Mouse (Mus musculus) CH12.LX (cell line): ENCODE data around the gene Slc16a5. TPM values are rescaled to one million over a fixed set of nuclear protein-coding genes. Genes with fewer than 3 reads are reported as not detected.

Source experiments
- DNase-seq: peaks from one replicate; pipeline ENCODE4 v3.0.0-alpha.2; 2013; ENCODE audit errors: extremely low read depth
- H3K27ac ChIP-seq: 2 replicates; pipeline ENCODE4 v1.5.1; 2012; ENCODE audit warnings: low read depth, mild to moderate bottlenecking, control low read depth, moderate library complexity; ENCODE audit not compliant: insufficient read depth
- H3K27me3 ChIP-seq: replicated peaks from 2 replicates; pipeline ENCODE3; 2012; ENCODE audit warnings: inconsistent platforms
- H3K36me3 ChIP-seq, 2 experiments: replicated peaks in 1 of 2; 2 replicates each; pipeline versions ENCODE3 to v1.6.1; 2012; ENCODE audit warnings: inconsistent platforms in 1 of 2, low read length in 1 of 2, mild to moderate bottlenecking in 1 of 2, mixed read lengths in 1 of 2, moderate library complexity in 1 of 2; ENCODE audit not compliant: control insufficient read depth in 1 of 2, insufficient read depth in 1 of 2
- H3K4me1 ChIP-seq, 2 experiments: 2 replicates each; pipeline ENCODE4 v1.6.1; 2012; ENCODE audit warnings: inconsistent platforms in 1 of 2, moderate library complexity in 1 of 2; ENCODE audit not compliant: insufficient read depth in 2 of 2, control insufficient read depth in 1 of 2
- H3K4me2 ChIP-seq: 2 replicates; pipeline ENCODE4 v1.6.1; 2012; ENCODE audit warnings: low read depth, mild to moderate bottlenecking, control low read depth; ENCODE audit not compliant: poor library complexity, insufficient read depth, severe bottlenecking
- H3K4me3 ChIP-seq, 3 experiments: fragments of 150-350 bp in 1 of 3; sonication (generic) in 1 of 3; replicated peaks in 1 of 3; 2 replicates each; pipeline versions ENCODE3 to v1.5.1; 2011 to 2012; ENCODE audit warnings: low read depth in 2 of 3, low read length in 2 of 3, mild to moderate bottlenecking in 2 of 3, moderate library complexity in 2 of 3, control low read depth in 1 of 3, improper control_type of control experiment in 1 of 3, inconsistent platforms in 1 of 3, mixed read lengths in 1 of 3; ENCODE audit not compliant: poor library complexity in 1 of 3
- H3K79me2 ChIP-seq: replicated peaks from 2 replicates; pipeline ENCODE4 v1.6.1; 2012; ENCODE audit warnings: mild to moderate bottlenecking, moderate library complexity; ENCODE audit not compliant: control insufficient read depth, poor library complexity, insufficient read depth, severe bottlenecking; ENCODE audit errors: extremely low read depth
- H3K9ac ChIP-seq: 2 replicates; pipeline ENCODE4 v1.6.1; 2012; ENCODE audit warnings: low read depth, mild to moderate bottlenecking, control low read depth, moderate library complexity; ENCODE audit not compliant: insufficient read depth
- H3K9me3 ChIP-seq: replicated peaks from 2 replicates; pipeline ENCODE3; 2012; ENCODE audit warnings: low read length, inconsistent platforms, mixed read lengths
- CHD1 ChIP-seq: IDR thresholded peaks from 2 replicates; pipeline ENCODE4 v1.6.1; 2012; ENCODE audit warnings: low read depth, low read length, improper control_type of control experiment, inconsistent platforms
- CHD2 ChIP-seq: IDR thresholded peaks from 2 replicates; pipeline ENCODE4 v1.6.1; 2011; ENCODE audit warnings: low read length, improper control_type of control experiment
- CTCF ChIP-seq, 2 experiments: IDR thresholded peaks in 1 of 2; conservative IDR thresholded peaks in 1 of 2; 2 replicates each; pipeline ENCODE4 v1.5.1; 2011 to 2012; ENCODE audit warnings: low read depth in 2 of 2, low read length in 2 of 2, improper control_type of control experiment in 1 of 2, inconsistent platforms in 1 of 2, mild to moderate bottlenecking in 1 of 2, moderate library complexity in 1 of 2
- E2F4 ChIP-seq: IDR thresholded peaks from 2 replicates; pipeline ENCODE4 v1.6.1; 2011; ENCODE audit warnings: low read depth, low read length, improper control_type of control experiment; ENCODE audit not compliant: insufficient replicate concordance
- EP300 ChIP-seq: IDR thresholded peaks from 2 replicates; pipeline ENCODE4 v1.6.1; 2011; ENCODE audit warnings: low read length, improper control_type of control experiment
- ETS1 ChIP-seq: conservative IDR thresholded peaks from 2 replicates; pipeline ENCODE4 v1.6.1; 2012; ENCODE audit warnings: low read depth, mild to moderate bottlenecking, inconsistent platforms, low read length, improper control_type of control experiment, moderate library complexity
- GABPA ChIP-seq: IDR thresholded peaks from 2 replicates; pipeline ENCODE4 v1.6.1; 2012; ENCODE audit warnings: low read depth, low read length, improper control_type of control experiment, inconsistent platforms; ENCODE audit not compliant: insufficient replicate concordance
- HCFC1 ChIP-seq: IDR thresholded peaks from 2 replicates; pipeline ENCODE4 v1.6.1; 2012; ENCODE audit warnings: low read depth, mild to moderate bottlenecking, inconsistent platforms, low read length, improper control_type of control experiment
- IRF4 ChIP-seq: IDR thresholded peaks from 2 replicates; pipeline ENCODE4 v1.6.1; 2014; ENCODE audit warnings: low read depth, mild to moderate bottlenecking, inconsistent platforms, low read length, improper control_type of control experiment
- JUN ChIP-seq: IDR thresholded peaks from 2 replicates; pipeline ENCODE4 v1.6.1; 2011; ENCODE audit warnings: low read depth, mild to moderate bottlenecking, low read length, improper control_type of control experiment, moderate library complexity; ENCODE audit not compliant: insufficient read depth
- JUND ChIP-seq: conservative IDR thresholded peaks from 2 replicates; pipeline ENCODE4 v1.6.1; 2011; ENCODE audit warnings: low read depth, low read length, improper control_type of control experiment
- MAFK ChIP-seq: IDR thresholded peaks from 2 replicates; pipeline ENCODE4 v1.6.1; 2011; ENCODE audit warnings: low read length, improper control_type of control experiment; ENCODE audit not compliant: insufficient replicate concordance
- MAX ChIP-seq: IDR thresholded peaks from 2 replicates; pipeline ENCODE4 v1.6.1; 2011; ENCODE audit warnings: low read length, improper control_type of control experiment
- MAZ ChIP-seq: IDR thresholded peaks from 2 replicates; pipeline ENCODE4 v1.6.1; 2012; ENCODE audit warnings: low read depth, mild to moderate bottlenecking, inconsistent platforms, low read length, improper control_type of control experiment, moderate library complexity
- MXI1 ChIP-seq: IDR thresholded peaks from 2 replicates; pipeline ENCODE4 v1.6.1; 2011; ENCODE audit warnings: mild to moderate bottlenecking, low read depth, low read length, improper control_type of control experiment
- MYC ChIP-seq: IDR thresholded peaks from 2 replicates; pipeline ENCODE4 v1.6.1; 2011; ENCODE audit warnings: low read depth, mild to moderate bottlenecking, improper control_type of control experiment, low read length
- NRF1 ChIP-seq: IDR thresholded peaks from 2 replicates; pipeline ENCODE4 v1.6.1; 2014; ENCODE audit warnings: low read depth, mild to moderate bottlenecking, inconsistent platforms, low read length, improper control_type of control experiment, moderate library complexity
- PAX5 ChIP-seq: IDR thresholded peaks from 2 replicates; pipeline ENCODE4 v1.6.1; 2012; ENCODE audit warnings: low read length, inconsistent platforms, mixed read lengths
- POLR2A ChIP-seq: IDR thresholded peaks from 2 replicates; pipeline ENCODE4 v1.6.1; 2011; ENCODE audit warnings: low read depth, mild to moderate bottlenecking, improper control_type of control experiment, low read length
- POLR2AphosphoS2 ChIP-seq: IDR thresholded peaks from 2 replicates; pipeline ENCODE4 v1.6.1; 2011; ENCODE audit warnings: low read depth, low read length, improper control_type of control experiment
- RCOR1 ChIP-seq: conservative IDR thresholded peaks from 2 replicates; pipeline ENCODE4 v1.6.1; 2012; ENCODE audit warnings: low read depth, mild to moderate bottlenecking, inconsistent platforms, low read length, improper control_type of control experiment
- SIN3A ChIP-seq: IDR thresholded peaks from 2 replicates; pipeline ENCODE4 v1.6.1; 2012; ENCODE audit warnings: low read length, improper control_type of control experiment, inconsistent platforms
- SMC3 ChIP-seq: IDR thresholded peaks from 2 replicates; pipeline ENCODE4 v1.6.1; 2011; ENCODE audit warnings: low read depth, low read length, improper control_type of control experiment
- TBP ChIP-seq: conservative IDR thresholded peaks from 2 replicates; pipeline ENCODE4 v1.6.1; 2011; ENCODE audit warnings: low read depth, low read length, improper control_type of control experiment
- TCF12 ChIP-seq: IDR thresholded peaks from 2 replicates; pipeline ENCODE4 v1.6.1; 2014; ENCODE audit warnings: low read depth, mild to moderate bottlenecking, inconsistent platforms, low read length, improper control_type of control experiment
- UBTF ChIP-seq: IDR thresholded peaks from 2 replicates; pipeline ENCODE4 v1.6.1; 2012; ENCODE audit warnings: low read depth, mild to moderate bottlenecking, inconsistent platforms, low read length, improper control_type of control experiment, moderate library complexity
- USF1 ChIP-seq: IDR thresholded peaks from 2 replicates; pipeline ENCODE4 v1.6.1; 2014; ENCODE audit warnings: low read depth, mild to moderate bottlenecking, inconsistent platforms, low read length, improper control_type of control experiment
- ZC3H11A ChIP-seq: IDR thresholded peaks from 2 replicates; pipeline ENCODE4 v1.6.1; 2012; ENCODE audit warnings: low read depth, mild to moderate bottlenecking, inconsistent platforms, low read length, improper control_type of control experiment
- ZMIZ1 ChIP-seq: IDR thresholded peaks from 2 replicates; pipeline ENCODE4 v1.6.1; 2012; ENCODE audit warnings: low read depth, mild to moderate bottlenecking, inconsistent platforms, low read length, improper control_type of control experiment
- dilution Hi-C: fragments of 300-500 bp; cut with MboI; formaldehyde crosslinking; loops from 2 replicates; pipeline ENCODE4 v1.14.3; 2020; ENCODE audit warnings: low sequenced_read_pairs; ENCODE audit not compliant: extremely low pct_unique_long_range_greater_than_20kb, extremely low pct_ligation_motif_present
- in situ Hi-C: fragments of 300-500 bp; cut with MboI; formaldehyde crosslinking; loops from 3 replicates; pipeline ENCODE4 v1.14.3; 2019; ENCODE audit warnings: low sequenced_read_pairs, low pct_ligation_motif_present, low pct_unique_long_range_greater_than_20kb, mixed read lengths
- polyA plus RNA-seq: library from polyadenylated mRNA; unstranded; fragments of >175 nt; gene quantifications from 2 replicates; pipeline ENCODE4 v1.2.1, GENCODE M21; 2012; ENCODE audit warnings: low read depth; ENCODE audit not compliant: insufficient read length
- total RNA-seq, 2 experiments: library from RNA; depleted of rRNA; stranded (reverse); fragments of 300-350 nt in 1 of 2; fragments of >200 nt in 1 of 2; gene quantifications; 2 replicates each; pipeline ENCODE4 v1.2.3; 2012 to 2014

Slc16a5 gene
- total and polyA plus RNA-seq, 3 experiments, result 0.51 to 0.71 TPM; not detected in 1

DNA sequence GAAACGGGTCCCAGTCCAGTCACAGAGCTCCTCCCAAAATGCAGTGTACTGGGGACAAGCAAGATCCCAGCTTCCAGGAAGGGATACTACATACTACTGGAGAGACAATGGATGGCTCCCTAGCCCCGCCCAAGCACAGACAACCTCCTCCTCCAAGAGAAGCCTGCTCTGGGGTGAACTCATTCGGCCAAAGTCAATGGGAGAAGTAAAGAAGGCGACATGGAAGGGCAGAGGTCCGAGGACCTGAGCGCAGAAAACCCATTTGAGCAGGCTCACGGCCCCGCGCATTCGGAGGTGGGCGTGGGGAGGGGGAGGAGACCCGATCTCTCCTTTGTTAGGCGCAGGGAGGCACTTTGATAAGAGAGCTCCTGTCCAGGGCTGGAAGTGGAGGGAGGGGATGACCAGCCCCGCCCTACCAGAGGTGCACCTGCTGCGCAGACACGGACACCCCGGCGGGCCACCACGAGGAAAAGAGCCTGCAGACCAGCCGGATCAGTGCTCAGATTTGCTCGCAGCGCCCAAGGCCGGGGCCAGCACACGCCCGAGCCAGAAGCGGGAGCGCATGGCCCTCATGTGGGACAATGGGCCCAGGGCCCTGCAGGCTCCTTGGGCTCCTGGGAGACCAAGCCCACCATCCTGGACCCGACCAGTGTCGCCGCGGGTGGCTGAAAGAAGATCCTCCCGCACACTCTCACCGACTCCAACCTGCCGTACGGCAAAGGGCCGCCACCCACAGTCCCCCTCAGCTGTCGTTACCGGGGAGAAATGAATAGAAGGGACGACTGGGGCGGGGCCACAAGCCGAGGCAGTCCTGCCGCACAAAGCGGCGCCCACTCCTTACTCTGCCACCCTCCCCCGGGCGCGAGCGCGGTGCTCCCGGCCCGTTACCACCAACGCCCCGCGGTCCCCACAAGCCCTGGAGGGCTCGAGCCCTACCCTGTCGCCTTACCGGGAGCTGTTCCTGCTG, 51.3 kb downstream of the Slc16a5 start:
- Histone ChIP-seq H3K4me1 (peaks cover 28 to 58% of the 10 kb centered on the region in 2 experiments), H3K9ac (peak overlapping the region; percentile 90), H3K79me2 (peaks cover 55% of the 10 kb centered on the region), H3K27ac (peak overlapping the region; percentile 65), H3K9me3 (no peaks in the 10 kb centered on the region), H3K4me3 (peak overlapping the region; percentile 84 to 96 (median 96)), H3K27me3 (no peaks in the 10 kb centered on the region), H3K36me3 (peaks cover 0 to 20% of the 10 kb centered on the region in 2 experiments), H3K4me2 (peak overlapping the region; percentile 99)
- TF ChIP-seq UBTF (peak; percentile 82; the same call in 1 of the 2 replicates), NRF1 (0 out of 2 replicates have a peak, but pooled peaks have one; percentile 33), SMC3 (no peak)
- dilution Hi-C loops (no loop called here), in situ Hi-C loops (no loop called here)
- no peak for DNase-seq

DNA sequence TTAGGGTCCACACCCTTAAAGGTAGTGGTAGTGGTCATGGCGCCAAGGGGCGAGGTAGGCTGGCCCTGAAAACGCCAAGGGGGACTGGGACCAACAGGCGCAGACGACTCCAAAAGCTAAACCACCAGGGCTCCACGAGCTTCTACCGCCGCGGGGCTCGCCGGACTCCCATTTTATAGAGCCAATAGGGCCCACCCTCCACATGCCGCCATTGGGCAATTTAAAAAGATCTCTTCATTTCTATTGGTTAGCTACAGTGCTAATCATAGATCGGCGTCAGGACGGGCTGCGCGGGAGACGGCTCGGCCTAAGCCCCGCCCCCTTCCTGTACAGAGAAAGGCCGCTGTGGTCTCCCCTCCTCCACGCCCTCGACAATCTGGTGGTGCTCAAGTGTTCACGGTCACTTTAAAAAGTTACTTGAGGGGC, 52.0 kb downstream of the Slc16a5 start, which contains the start of gene Jpt1:
TSS of gene Jpt1 (minus strand) at position 150 of the 426 bp plus-strand sequence.
- in situ Hi-C loops (no loop called here), dilution Hi-C loops (no loop called here)
- Histone ChIP-seq H3K9ac (peak within 1 kb of the TSS; percentile 90), H3K79me2 (peaks cover 49% of the 10 kb centered on the region), H3K27me3 (no peaks in the 10 kb centered on the region), H3K36me3 (peaks cover 0 to 16% of the 10 kb centered on the region in 2 experiments), H3K4me2 (peak within 1 kb of the TSS; percentile 99), H3K4me3 (peak within 1 kb of the TSS; percentile 84 to 96 (median 96)), H3K27ac (peak within 1 kb of the TSS; percentile 65), H3K9me3 (no peaks in the 10 kb centered on the region), H3K4me1 (peaks cover 24 to 60% of the 10 kb centered on the region in 2 experiments)
- DNase-seq, result peak; percentile 99
- TF ChIP-seq MAX (peak; percentile 92), MAFK (no peak), TBP (peak; percentile 99), SMC3 (no peak), CTCF (conservative IDR thresholded peaks at IDR 0.05 in 1 of 2, IDR thresholded peaks at IDR 0.05 in 1 of 2; ENCODE audit: low read depth in 2 of 2, low read length in 2 of 2) (no peak), NRF1 (peak; percentile 80), MXI1 (peak; percentile 97), PAX5 (no peak), POLR2A (peak; percentile 100), RCOR1 (peak; percentile 82; the same call in 1 of the 2 replicates), ETS1 (0 out of 2 replicates have a peak, but pooled peaks have one; percentile 5), CHD1 (peak; percentile 55; the same call in 1 of the 2 replicates), EP300 (no peak), ZMIZ1 (peak; percentile 100), E2F4 (peak; percentile 87; the same call in 1 of the 2 replicates), CHD2 (peak; percentile 99), MAZ (peak; percentile 68; the same call in 1 of the 2 replicates), JUN (no peak; the same call in 1 of the 2 replicates), SIN3A (peak; percentile 96), MYC (peak; percentile 73), JUND (no peak), IRF4 (peak; percentile 60), POLR2AphosphoS2 (peak; percentile 99), USF1 (no peak), TCF12 (peak; percentile 99), UBTF (0 out of 2 replicates have a peak, but pooled peaks have one; percentile 25), ZC3H11A (no peak), HCFC1 (no peak; the same call in none of the 2 replicates), GABPA (no peak)
